Mouse (Mus musculus) Patski (cell line): ENCODE results near the gene Olfr466. TPM values are rescaled to one million over a fixed set of nuclear protein-coding genes. Genes with fewer than 3 reads are reported as not detected.
A peak's percentile ranks its signal among the peaks of the same experiment; 100 is the strongest.

Experiments used
- ATAC-seq: fragments of 100-300 bp; one replicate; pipeline ENCODE4 v1.8.0; 2021
- CTCF ChIA-PET: fragments of 350-600 bp; sonication (Branson Sonifier 250); formaldehyde crosslinking; loops from one replicate; lab custom pipeline; 2022; ENCODE audit warnings: inconsistent platforms; lab: Charles Lee
- POLR2A ChIA-PET: fragments of 350-600 bp; sonication (Branson Sonifier 250); formaldehyde crosslinking; loops from one replicate; lab custom pipeline; 2022; ENCODE audit warnings: antibody characterized with exemption, inconsistent platforms; lab: Charles Lee
- DNase-seq: peaks from one replicate; pipeline ENCODE4 v3.0.0-alpha.2; 2011; ENCODE audit warnings: low read depth, low spot score
- H3K27me3 ChIP-seq: fragments of 371-371 bp; one replicate; pipeline ENCODE4 v1.5.1; 2021
- CTCF ChIP-seq: fragments of 100-300 bp; IDR thresholded peaks from one replicate; pipeline ENCODE4 v1.5.1; 2021
- in situ Hi-C: fragments of 300-500 bp; cut with MboI; formaldehyde crosslinking; loops from 3 replicates; pipeline ENCODE4 v1.11.1; 2018; ENCODE audit warnings: low pct_unique_long_range_greater_than_20kb, mixed read lengths
- polyA plus RNA-seq: library from polyadenylated mRNA; unstranded; gene quantifications from one replicate; pipeline ENCODE4 v1.2.3, GENCODE M21; 2021

The Olfr466 gene
- not detected for polyA plus RNA-seq

DNA sequence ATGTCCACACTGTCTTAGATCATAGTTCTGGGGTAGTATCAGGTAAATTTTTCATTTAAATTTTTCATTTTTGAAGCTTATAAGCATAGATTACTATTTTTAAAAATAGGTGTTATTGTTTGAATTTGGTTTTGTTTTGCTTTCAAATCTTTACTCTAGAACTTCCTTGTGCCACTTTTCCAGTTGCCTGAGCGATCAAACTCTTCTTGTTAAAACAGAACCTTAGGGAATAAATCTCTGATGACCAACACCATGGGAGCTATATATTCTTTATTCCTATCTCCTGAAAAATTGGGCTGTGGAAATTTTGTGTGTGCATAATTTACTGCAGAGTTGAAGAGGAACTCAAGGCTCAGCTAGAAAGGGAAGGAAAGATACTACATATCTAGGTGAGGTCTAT is at the start of gene Olfr466:
Gene Olfr466, plus strand, starts transcription at position 301 of the 400 bp plus-strand sequence.
- ChIA-PET CTCF (no interaction called here), POLR2A (no interaction called here)
- DNase-seq (no peak), ATAC-seq (no peak)
- TF ChIP-seq CTCF, result no peak
- peaks cover 9% of the 10 kb centered on the region for H3K27me3 ChIP-seq
- in situ Hi-C loops, result no loop called here

DNA sequence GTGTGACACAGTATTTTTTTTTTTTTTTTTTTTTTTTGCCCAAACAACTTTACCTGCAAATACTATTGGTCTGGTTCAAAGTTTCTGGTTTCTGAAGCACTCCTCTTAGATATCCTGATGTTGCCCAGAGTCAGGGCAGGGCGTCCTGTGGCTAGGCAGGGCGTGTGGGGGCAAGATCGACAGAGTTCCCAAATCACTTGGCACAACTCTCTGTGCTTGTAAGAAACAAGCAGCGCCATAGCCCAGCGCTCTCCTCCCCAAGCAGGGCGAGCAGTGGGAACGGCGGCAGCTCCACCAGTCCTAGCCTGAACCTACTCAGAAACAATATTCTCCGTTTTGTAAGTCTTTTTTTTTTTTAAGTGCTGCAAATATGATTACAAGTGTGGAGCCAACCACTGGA is 49.4 kb upstream of the Olfr466 start:
- no peak for TF ChIP-seq CTCF
- ATAC-seq, result no peak
- POLR2A ChIA-PET, result no interaction called here
- DNase-seq, result no peak
- CTCF ChIA-PET, result no interaction called here
- in situ Hi-C loops, result no loop called here
- H3K27me3 ChIP-seq, result no peaks in the 10 kb centered on the region

GRCm38 (mm10) chr13:65101232-65101631 is 48.8 kb upstream of the Olfr466 start:
- ChIA-PET POLR2A (no interaction called here), CTCF (no interaction called here)
- no peak for DNase-seq
- no peak for ATAC-seq
- H3K27me3 ChIP-seq, result no peaks in the 10 kb centered on the region
- in situ Hi-C loops, result no loop called here
- no peak for TF ChIP-seq CTCF

- no peak for TF ChIP-seq CTCF
- no peaks in the 10 kb centered on the region for H3K27me3 ChIP-seq
- no peak for DNase-seq
- ATAC-seq, result no peak
- in situ Hi-C loops, result loop anchor here (10.0 kb wide), 1 partner anchor 163 kb away; the partner anchor contains the start of gene Zfp369
- POLR2A ChIA-PET, result interaction anchor here (1.1 kb wide), 1 partner anchor 18 kb away, joined by 3 read pairs; no protein-coding TSS in a partner anchor
- CTCF ChIA-PET, result interaction anchor here (0.9 kb wide), 1 partner anchor 14 kb away, joined by 3 read pairs; no protein-coding TSS in a partner anchor
Observed at GRCm38 (mm10) chr13:65111961-65112360, 38.1 kb upstream of the Olfr466 start.

- POLR2A ChIA-PET, result no interaction called here
- H3K27me3 ChIP-seq, result peaks cover 4% of the 10 kb centered on the region
- CTCF ChIA-PET, result interaction anchor here (0.9 kb wide), 1 partner anchor 14 kb away, joined by 3 read pairs; no protein-coding TSS in a partner anchor
- in situ Hi-C loops, result loop anchor here (10.0 kb wide), 1 partner anchor 162 kb away; the partner anchor contains the start of gene Zfp369
- peak; percentile 99 for ATAC-seq
- DNase-seq, result peak; percentile 63
- TF ChIP-seq CTCF, result no peak
Observed at GRCm38 (mm10) chr13:65112459-65113110, 37.5 kb upstream of the Olfr466 start, which contains the start of gene Mfsd14b. Gene Mfsd14b (minus strand): TSS chr13:65112975.

DNA sequence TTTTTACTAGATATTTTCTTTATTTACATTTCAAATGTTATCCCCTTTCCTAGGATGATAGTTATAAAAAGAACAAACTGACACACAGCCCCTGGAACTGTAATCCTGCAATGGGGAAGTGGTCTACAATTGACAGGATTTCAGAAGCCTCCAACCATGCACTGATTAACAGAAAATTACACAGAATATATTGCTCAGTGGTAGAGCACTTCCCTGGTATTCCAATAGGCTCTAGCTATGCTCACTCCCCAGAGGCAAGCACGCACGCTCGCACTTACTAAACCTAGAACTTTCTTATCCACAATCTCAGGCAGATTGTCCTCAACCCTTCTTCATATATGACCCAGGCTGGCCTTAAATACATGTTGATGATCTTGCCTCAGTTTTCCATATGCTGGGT is 36.8 kb upstream of the Olfr466 start:
- ATAC-seq (peak; percentile 15), DNase-seq (no peak)
- CTCF ChIA-PET, result no interaction called here
- TF ChIP-seq CTCF, result no peak
- in situ Hi-C loops, result loop anchor here (10.0 kb wide), 1 partner anchor 162 kb away; the partner anchor contains the start of gene Zfp369
- H3K27me3 ChIP-seq, result peaks cover 4% of the 10 kb centered on the region
- POLR2A ChIA-PET, result no interaction called here

- ChIA-PET CTCF (interaction anchor here (1.5 kb wide), 1 partner anchor 10 kb away, joined by 4 read pairs; no protein-coding TSS in a partner anchor), POLR2A (no interaction called here)
- in situ Hi-C loops, result loop anchor here (10.0 kb wide), 2 partner anchors 86 to 806 kb away; partner anchors contain the start of genes Aaed1 and Spata31d1c
- peaks cover 18% of the 10 kb centered on the region for H3K27me3 ChIP-seq
- ATAC-seq (no peak), DNase-seq (no peak)
- TF ChIP-seq CTCF, result no peak
Observed at GRCm38 (mm10) chr13:65120984-65121383, 29.1 kb upstream of the Olfr466 start.

- in situ Hi-C loops, result loop anchor here (10.0 kb wide), 2 partner anchors 87 to 807 kb away; partner anchors contain the start of genes Aaed1 and Spata31d1c
- DNase-seq (no peak), ATAC-seq (no peak)
- peaks cover 17% of the 10 kb centered on the region for H3K27me3 ChIP-seq
- ChIA-PET POLR2A (no interaction called here), CTCF (no interaction called here)
- no peak for TF ChIP-seq CTCF
Observed at GRCm38 (mm10) chr13:65122111-65122510, 27.9 kb upstream of the Olfr466 start.

- ATAC-seq, result peak; percentile 35
- ChIA-PET CTCF (interaction anchor here (0.9 to 2.0 kb wide), 4 partner anchors 9 to 680 kb away, joined by 3 to 5 read pairs (median 3); no protein-coding TSS in a partner anchor), POLR2A (no interaction called here)
- TF ChIP-seq CTCF, result peak; percentile 61
- in situ Hi-C loops, result loop anchor here (5.0 to 10.0 kb wide), 3 partner anchors 92 to 812 kb away; partner anchors contain the start of genes Aaed1 and Spata31d1c
- peaks cover 6% of the 10 kb centered on the region for H3K27me3 ChIP-seq
- DNase-seq, result no peak
Observed at GRCm38 (mm10) chr13:65127063-65127847, 22.8 kb upstream of the Olfr466 start.

DNA sequence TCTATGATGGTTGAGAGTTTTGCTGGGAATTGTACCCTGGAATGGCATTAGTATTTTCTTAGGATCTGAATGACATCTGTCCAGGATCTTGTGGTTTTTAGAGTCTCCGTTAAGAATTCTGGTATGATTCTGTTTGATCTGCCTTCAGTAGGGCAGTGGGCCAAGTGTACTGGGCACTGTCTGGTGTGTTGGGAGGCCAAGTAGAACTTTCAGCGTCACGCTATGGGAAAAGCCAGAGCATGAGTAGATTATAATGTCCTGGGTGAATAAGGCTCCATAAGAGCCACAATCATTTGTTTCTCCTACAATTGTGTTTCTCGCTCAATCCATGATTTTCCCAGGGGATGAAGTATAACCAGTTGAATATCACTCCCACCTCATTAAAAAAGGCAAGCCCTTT is 12.3 kb upstream of the Olfr466 start, which contains the start of gene Olfr465-ps1:
Gene Olfr465-ps1, plus strand, starts transcription at position 301 of the 400 bp plus-strand sequence.
- no peaks in the 10 kb centered on the region for H3K27me3 ChIP-seq
- no peak for DNase-seq
- ChIA-PET CTCF (no interaction called here), POLR2A (no interaction called here)
- no peak for TF ChIP-seq CTCF
- ATAC-seq, result no peak
- in situ Hi-C loops, result no loop called here
